Mouse (Mus musculus) heart, postnatal 4 days (tissue): ENCODE data around the gene Fam184b. TPM values are rescaled to one million over a fixed set of nuclear protein-coding genes. Genes with fewer than 3 reads are reported as not detected.
A peak's percentile ranks its signal among the peaks of the same experiment; 100 is the strongest.

Experiments
- DNase-seq: peaks from one replicate; pipeline ENCODE4 v3.0.0; 2021
- total RNA-seq, 2 experiments: library from RNA; stranded (reverse); gene quantifications; 2 replicates each; pipeline ENCODE4 v1.2.3; 2021

The Fam184b gene
- total RNA-seq, 2 experiments from 2014 or later = 0.12 TPM; not detected in 1

GRCm38 (mm10) chr5:45513511-45513910, 125.9 kb downstream of the Fam184b start:
- no peak for DNase-seq

- no peak for DNase-seq
Observed at GRCm38 (mm10) chr5:45512908-45513307, 126.5 kb downstream of the Fam184b start.

- no peak for DNase-seq
Observed at GRCm38 (mm10) chr5:45510071-45510470, 129.3 kb downstream of the Fam184b start.

GRCm38 (mm10) chr5:45497564-45497963, 141.8 kb downstream of the Fam184b start:
- DNase-seq = no peak

GRCm38 (mm10) chr5:45496930-45497550, 142.4 kb downstream of the Fam184b start:
- DNase-seq = no peak

- no peak for DNase-seq
Observed at GRCm38 (mm10) chr5:45496479-45496878, 142.9 kb downstream of the Fam184b start.

GRCm38 (mm10) chr5:45496042-45496441, 143.4 kb downstream of the Fam184b start:
- no peak for DNase-seq

- no peak for DNase-seq
Observed at GRCm38 (mm10) chr5:45495429-45495975, 143.9 kb downstream of the Fam184b start.

GRCm38 (mm10) chr5:45494093-45494755, 145.2 kb downstream of the Fam184b start:
- no peak for DNase-seq

- DNase-seq = peak; percentile 100
Observed at GRCm38 (mm10) chr5:45493191-45494092, 146.0 kb downstream of the Fam184b start, which contains the start of gene Lap3. TSS of gene Lap3 (plus strand) at chr5:45493374.

- no peak for DNase-seq
Observed at GRCm38 (mm10) chr5:45491776-45492175, 147.6 kb downstream of the Fam184b start.

GRCm38 (mm10) chr5:45483654-45484053, 155.8 kb downstream of the Fam184b start:
- no peak for DNase-seq

- no peak for DNase-seq
Observed at GRCm38 (mm10) chr5:45482607-45483006, 156.8 kb downstream of the Fam184b start.

GRCm38 (mm10) chr5:45481125-45481524, 158.3 kb downstream of the Fam184b start:
- DNase-seq = no peak

GRCm38 (mm10) chr5:45480066-45480465, 159.3 kb downstream of the Fam184b start:
- DNase-seq = no peak

Other genes starting within 250 kb of the Fam184b start
- gene Qdpr, start 189.4 kb downstream of the Fam184b start, total RNA-seq = 10 to 100 TPM; 72.7 to 81.2 TPM
- not detected for gene Clrn2, start 185.9 kb downstream of the Fam184b start, total RNA-seq
- 10 to 100 TPM; 74.3 to 92.5 TPM for gene Lap3, start 146.2 kb downstream of the Fam184b start, total RNA-seq
- gene Med28, start 119.4 kb downstream of the Fam184b start, total RNA-seq = 10 to 100 TPM; 53.6 to 60.3 TPM
- 10 to 100 TPM; 17.7 to 19.8 TPM for gene Ncapg, start 30.3 kb upstream of the Fam184b start, total RNA-seq
- 10 to 100 TPM; 25.2 to 29.1 TPM for gene Lcorl, start 218.0 kb upstream of the Fam184b start, total RNA-seq